Mouse (Mus musculus) bone marrow macrophage, adult 2 months (primary cell): ENCODE results near the gene Ephb3.

ENCODE experiments used
- CTCF ChIP-seq: IDR thresholded peaks from 2 replicates; pipeline ENCODE4 v1.5.1; 2012; ENCODE audit warnings: low read depth, mild to moderate bottlenecking, low read length, moderate library complexity
- POLR2A ChIP-seq: IDR thresholded peaks from 2 replicates; pipeline ENCODE4 v1.6.1; 2012; ENCODE audit warnings: mild to moderate bottlenecking, low read depth, low read length, borderline replicate concordance

GRCm38 (mm10) chr16:21213939-21214338 is 9.4 kb downstream of the Ephb3 start:
- TF ChIP-seq POLR2A (no peak), CTCF (no peak)
